Mouse (Mus musculus): Measurements from ENCODE around the gene Scarb1. TPM values are rescaled to one million over a fixed set of nuclear protein-coding genes. Genes with fewer than 3 reads are reported as not detected.

The Scarb1 gene
- polyA plus RNA-seq, 1 experiment = 7.0 TPM

- H3K4me3 ChIP-seq (replicated peaks) = no peak overlapping the region
- TF ChIP-seq TAL1 (IDR thresholded peaks at IDR 0.05; ENCODE audit: low read length) (no peak), GATA1 (IDR thresholded peaks at IDR 0.05; ENCODE audit: low read length) (no peak)
- peaks cover 5% of the 10 kb centered on the region for H3K9me3 ChIP-seq (ENCODE audit: control insufficient read depth, low read length)
- H3K27me3 ChIP-seq (ENCODE audit: control insufficient read depth) = no peaks in the 10 kb centered on the region
- H3K36me3 ChIP-seq (ENCODE audit: control insufficient read depth) = peaks cover 90% of the 10 kb centered on the region
- no peaks in the 10 kb centered on the region for H3K4me1 ChIP-seq (ENCODE audit: control insufficient read depth)
Measured at GRCm38 (mm10) chr5:125286090-125286489, 54.8 kb downstream of the Scarb1 start.

- Histone ChIP-seq H3K4me1 (ENCODE audit: control insufficient read depth) (no peaks in the 10 kb centered on the region; the same call in 1 of the 2 replicates), H3K4me3 (replicated peaks) (no peak overlapping the region), H3K9me3 (ENCODE audit: control insufficient read depth, low read length) (peaks cover 5% of the 10 kb centered on the region), H3K36me3 (ENCODE audit: control insufficient read depth) (peaks cover 86% of the 10 kb centered on the region), H3K27me3 (ENCODE audit: control insufficient read depth) (no peaks in the 10 kb centered on the region)
- TF ChIP-seq GATA1 (IDR thresholded peaks at IDR 0.05; ENCODE audit: low read length) (no peak), TAL1 (IDR thresholded peaks at IDR 0.05; ENCODE audit: low read length) (no peak)
Measured at GRCm38 (mm10) chr5:125283748-125284640, 56.9 kb downstream of the Scarb1 start.

GRCm38 (mm10) chr5:125279216-125279615 lies 61.7 kb downstream of the Scarb1 start:
- Histone ChIP-seq H3K36me3 (ENCODE audit: control insufficient read depth) (peaks cover 61% of the 10 kb centered on the region), H3K4me1 (ENCODE audit: control insufficient read depth) (no peaks in the 10 kb centered on the region; the same call in 1 of the 2 replicates), H3K27me3 (ENCODE audit: control insufficient read depth) (no peaks in the 10 kb centered on the region), H3K9me3 (ENCODE audit: control insufficient read depth, low read length) (no peaks in the 10 kb centered on the region), H3K4me3 (replicated peaks) (no peak overlapping the region)
- TF ChIP-seq TAL1 (IDR thresholded peaks at IDR 0.05; ENCODE audit: low read length) (no peak), GATA1 (IDR thresholded peaks at IDR 0.05; ENCODE audit: low read length) (no peak)

DNA sequence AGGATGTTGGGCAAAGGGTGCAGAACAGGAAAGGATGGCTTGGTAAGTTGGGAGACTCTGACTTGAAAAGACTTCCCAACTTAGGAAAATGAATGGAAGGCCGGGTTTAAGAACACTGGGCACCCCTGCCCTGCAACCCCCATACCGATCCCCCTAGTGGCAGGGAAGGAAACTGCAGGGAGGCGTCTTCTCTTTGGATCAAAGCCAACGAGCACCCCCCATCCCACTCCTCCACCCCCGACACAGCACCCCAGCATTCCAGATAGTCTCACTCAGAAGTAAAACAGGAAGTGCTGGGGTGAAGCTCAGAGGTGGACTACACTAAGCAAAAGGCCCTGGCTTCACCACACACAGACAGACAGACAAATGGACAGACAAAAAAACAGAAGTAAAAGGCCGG lies 62.6 kb downstream of the Scarb1 start:
- Histone ChIP-seq H3K4me1 (ENCODE audit: control insufficient read depth) (peaks cover 6% of the 10 kb centered on the region), H3K27me3 (ENCODE audit: control insufficient read depth) (no peaks in the 10 kb centered on the region), H3K36me3 (ENCODE audit: control insufficient read depth) (peaks cover 52% of the 10 kb centered on the region), H3K9me3 (ENCODE audit: control insufficient read depth, low read length) (no peaks in the 10 kb centered on the region), H3K4me3 (replicated peaks) (no peak overlapping the region)
- TF ChIP-seq TAL1 (IDR thresholded peaks at IDR 0.05; ENCODE audit: low read length) (no peak), GATA1 (IDR thresholded peaks at IDR 0.05; ENCODE audit: low read length) (no peak)

GRCm38 (mm10) chr5:125277313-125277712 lies 63.6 kb downstream of the Scarb1 start:
- TF ChIP-seq TAL1 (IDR thresholded peaks at IDR 0.05; ENCODE audit: low read length) (no peak), GATA1 (IDR thresholded peaks at IDR 0.05; ENCODE audit: low read length) (no peak)
- peaks cover 9% of the 10 kb centered on the region for H3K4me1 ChIP-seq (ENCODE audit: control insufficient read depth)
- H3K27me3 ChIP-seq (ENCODE audit: control insufficient read depth) = no peaks in the 10 kb centered on the region
- H3K4me3 ChIP-seq (replicated peaks) = no peak overlapping the region
- peaks cover 46% of the 10 kb centered on the region for H3K36me3 ChIP-seq (ENCODE audit: control insufficient read depth)
- H3K9me3 ChIP-seq (ENCODE audit: control insufficient read depth, low read length) = no peaks in the 10 kb centered on the region

- Histone ChIP-seq H3K27me3 (ENCODE audit: control insufficient read depth) (no peaks in the 10 kb centered on the region), H3K36me3 (ENCODE audit: control insufficient read depth) (peaks cover 40% of the 10 kb centered on the region), H3K9me3 (ENCODE audit: control insufficient read depth, low read length) (no peaks in the 10 kb centered on the region), H3K4me1 (ENCODE audit: control insufficient read depth) (peaks cover 14% of the 10 kb centered on the region), H3K4me3 (replicated peaks) (no peak overlapping the region)
- no peak for TF ChIP-seq GATA1 (IDR thresholded peaks at IDR 0.05; ENCODE audit: low read length)
- TF ChIP-seq TAL1 (IDR thresholded peaks at IDR 0.05; ENCODE audit: low read length) = no peak
Measured at GRCm38 (mm10) chr5:125276765-125277164, 64.1 kb downstream of the Scarb1 start.

- H3K4me1 ChIP-seq (ENCODE audit: control insufficient read depth) = peaks cover 23% of the 10 kb centered on the region
- H3K4me3 ChIP-seq (replicated peaks) = no peak overlapping the region
- no peaks in the 10 kb centered on the region for H3K27me3 ChIP-seq (ENCODE audit: control insufficient read depth)
- peaks cover 29% of the 10 kb centered on the region for H3K36me3 ChIP-seq (ENCODE audit: control insufficient read depth)
- no peaks in the 10 kb centered on the region for H3K9me3 ChIP-seq (ENCODE audit: control insufficient read depth, low read length)
- TF ChIP-seq GATA1 (IDR thresholded peaks at IDR 0.05; ENCODE audit: low read length) = no peak
- no peak for TF ChIP-seq TAL1 (IDR thresholded peaks at IDR 0.05; ENCODE audit: low read length)
Measured at GRCm38 (mm10) chr5:125275315-125275714, 65.6 kb downstream of the Scarb1 start.

DNA sequence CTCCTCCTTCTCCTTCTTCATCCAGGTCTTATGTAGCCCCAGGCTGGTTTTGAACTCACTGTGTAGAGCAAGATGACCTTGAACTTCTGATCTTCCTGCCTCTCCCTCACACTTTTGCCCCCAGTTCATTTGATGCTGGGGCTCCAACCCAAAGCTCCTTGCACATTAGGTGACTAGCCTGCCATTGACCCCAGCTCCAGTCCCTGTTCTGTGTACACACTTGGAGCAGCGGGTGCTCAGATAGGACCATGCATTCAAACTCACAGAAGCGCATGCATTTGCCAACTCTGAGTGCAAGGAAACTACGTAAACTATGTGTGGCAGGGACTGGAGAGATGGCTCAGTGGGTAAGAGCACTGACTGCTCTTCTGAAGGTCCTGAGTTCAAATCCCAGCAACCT lies 66.1 kb downstream of the Scarb1 start:
- Histone ChIP-seq H3K4me3 (replicated peaks) (no peak overlapping the region), H3K27me3 (ENCODE audit: control insufficient read depth) (no peaks in the 10 kb centered on the region), H3K36me3 (ENCODE audit: control insufficient read depth) (peaks cover 25% of the 10 kb centered on the region), H3K9me3 (ENCODE audit: control insufficient read depth, low read length) (peaks cover 2% of the 10 kb centered on the region), H3K4me1 (ENCODE audit: control insufficient read depth) (peaks cover 23% of the 10 kb centered on the region)
- no peak for TF ChIP-seq GATA1 (IDR thresholded peaks at IDR 0.05; ENCODE audit: low read length)
- no peak for TF ChIP-seq TAL1 (IDR thresholded peaks at IDR 0.05; ENCODE audit: low read length)

GRCm38 (mm10) chr5:125274182-125274581 lies 66.7 kb downstream of the Scarb1 start:
- H3K36me3 ChIP-seq (ENCODE audit: control insufficient read depth) = peaks cover 20% of the 10 kb centered on the region
- H3K27me3 ChIP-seq (ENCODE audit: control insufficient read depth) = no peaks in the 10 kb centered on the region
- H3K4me1 ChIP-seq (ENCODE audit: control insufficient read depth) = peaks cover 23% of the 10 kb centered on the region
- no peak for TF ChIP-seq TAL1 (IDR thresholded peaks at IDR 0.05; ENCODE audit: low read length)
- TF ChIP-seq GATA1 (IDR thresholded peaks at IDR 0.05; ENCODE audit: low read length) = no peak
- no peak overlapping the region for H3K4me3 ChIP-seq (replicated peaks)
- H3K9me3 ChIP-seq (ENCODE audit: control insufficient read depth, low read length) = peaks cover 4% of the 10 kb centered on the region
